Mouse (Mus musculus): ENCODE results near the gene Hist2h2aa1. TPM values are rescaled to one million over a fixed set of nuclear protein-coding genes. Genes with fewer than 3 reads are reported as not detected.
A peak's percentile ranks its signal among the peaks of the same experiment; 100 is the strongest.
"Not testable (repeated sequence)": the region's sequence is repeated elsewhere in the genome, so short reads cannot be mapped to it uniquely, and the experiment has no call there.

The Hist2h2aa1 gene
- total RNA-seq, 2 experiments from 2014 or later = 3.1 to 11.1 TPM

DNA sequence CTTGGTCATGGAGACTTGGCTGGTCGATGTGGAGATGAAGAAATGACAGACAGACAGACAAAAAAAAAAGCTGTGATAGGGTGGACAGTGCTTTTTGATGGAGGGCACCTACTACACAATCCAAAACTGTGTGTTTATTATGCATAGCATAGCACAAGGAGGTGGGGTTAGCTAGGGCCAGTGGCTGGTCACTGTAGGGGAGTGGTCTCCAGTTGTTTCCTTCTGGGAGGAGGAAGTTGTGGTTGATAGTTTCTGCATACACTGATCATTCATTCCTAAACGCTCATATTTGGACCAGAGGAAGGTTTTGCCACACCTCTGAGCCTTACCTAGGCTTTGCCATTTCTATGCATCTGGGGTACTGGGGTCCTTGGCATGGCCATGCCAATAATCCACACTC is 14.9 kb upstream of the Hist2h2aa1 start:
- DNase-seq = no peak

GRCm38 (mm10) chr3:96230910-96231757 is 14.2 kb upstream of the Hist2h2aa1 start:
- DNase-seq = no peak

- DNase-seq = no peak
These were observed 13.6 kb upstream of the Hist2h2aa1 start for GRCm38 (mm10) chr3:96231758-96232120.

- no peak for DNase-seq
These were observed 10.4 kb upstream of the Hist2h2aa1 start for GRCm38 (mm10) chr3:96234914-96235313.

GRCm38 (mm10) chr3:96235836-96236235 is 9.5 kb upstream of the Hist2h2aa1 start:
- no peak for DNase-seq

DNA sequence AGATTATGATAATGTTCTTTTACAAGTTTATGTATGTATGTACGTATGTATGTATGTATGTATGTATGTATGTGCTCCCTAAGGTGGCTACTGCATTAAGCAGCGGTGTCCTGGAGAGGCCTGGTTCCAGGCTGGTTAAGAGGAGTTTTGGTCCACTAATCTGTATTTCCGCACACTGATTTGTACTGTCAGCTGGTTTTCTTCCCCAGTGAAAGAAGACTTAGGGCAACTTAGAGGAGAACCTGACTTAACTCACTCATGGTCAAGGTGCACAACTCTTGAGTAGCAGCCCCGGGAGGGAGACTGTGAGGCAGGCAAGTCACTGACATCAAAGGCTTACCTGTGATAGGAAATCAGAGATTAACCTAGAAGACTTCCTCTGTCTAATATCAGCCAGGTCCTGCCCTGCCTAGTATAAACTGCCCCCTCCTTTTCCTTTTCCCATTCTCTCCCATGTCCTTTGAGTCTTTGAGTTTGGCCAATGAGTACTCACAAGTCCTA is 8.4 kb upstream of the Hist2h2aa1 start:
- no peak for DNase-seq

DNA sequence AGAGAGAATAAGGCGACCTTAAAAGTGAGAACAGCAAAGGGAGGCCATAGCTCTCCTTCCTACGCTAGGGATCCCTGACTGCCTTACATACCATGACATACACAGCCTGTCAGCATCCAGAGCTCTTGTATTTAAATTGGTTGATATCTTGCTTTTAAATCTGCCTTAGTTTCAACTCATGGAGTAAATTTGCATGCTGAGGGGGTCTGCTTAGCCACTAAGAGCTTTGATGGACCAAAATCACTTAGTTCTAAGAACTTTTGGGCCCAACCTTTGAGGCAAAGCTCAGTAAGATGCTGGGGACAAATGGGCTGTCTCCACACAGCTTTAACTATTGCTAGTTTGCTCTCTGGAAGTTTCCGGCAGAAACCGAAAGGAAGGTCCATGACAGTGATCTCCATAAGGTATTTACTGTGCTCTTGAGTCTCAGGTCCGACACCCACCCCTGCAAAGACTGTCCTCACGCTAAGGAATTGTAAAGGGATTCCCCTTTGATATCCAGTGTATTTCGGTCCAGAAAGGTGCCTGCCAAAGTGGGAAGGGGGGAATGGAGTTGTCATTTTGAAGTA is 7.9 kb upstream of the Hist2h2aa1 start:
- no peak for DNase-seq

GRCm38 (mm10) chr3:96237904-96238511 is 7.3 kb upstream of the Hist2h2aa1 start:
- no peak for DNase-seq

GRCm38 (mm10) chr3:96238954-96239793 is 6.1 kb upstream of the Hist2h2aa1 start, which contains the start of gene Hist2h3c2:
Gene Hist2h3c2, minus strand, starts transcription at chr3:96239127.
- peak in 1 of 2 experiments; percentile 20 for DNase-seq

- peak; percentile 97 for DNase-seq
These were observed 5.1 kb upstream of the Hist2h2aa1 start, which contains the start of gene Hist2h2aa2 for GRCm38 (mm10) chr3:96239949-96240798. Gene Hist2h2aa2, minus strand, starts transcription at chr3:96240276.

- DNase-seq = no peak
These were observed 4.5 kb upstream of the Hist2h2aa1 start for GRCm38 (mm10) chr3:96240799-96241197.

DNA sequence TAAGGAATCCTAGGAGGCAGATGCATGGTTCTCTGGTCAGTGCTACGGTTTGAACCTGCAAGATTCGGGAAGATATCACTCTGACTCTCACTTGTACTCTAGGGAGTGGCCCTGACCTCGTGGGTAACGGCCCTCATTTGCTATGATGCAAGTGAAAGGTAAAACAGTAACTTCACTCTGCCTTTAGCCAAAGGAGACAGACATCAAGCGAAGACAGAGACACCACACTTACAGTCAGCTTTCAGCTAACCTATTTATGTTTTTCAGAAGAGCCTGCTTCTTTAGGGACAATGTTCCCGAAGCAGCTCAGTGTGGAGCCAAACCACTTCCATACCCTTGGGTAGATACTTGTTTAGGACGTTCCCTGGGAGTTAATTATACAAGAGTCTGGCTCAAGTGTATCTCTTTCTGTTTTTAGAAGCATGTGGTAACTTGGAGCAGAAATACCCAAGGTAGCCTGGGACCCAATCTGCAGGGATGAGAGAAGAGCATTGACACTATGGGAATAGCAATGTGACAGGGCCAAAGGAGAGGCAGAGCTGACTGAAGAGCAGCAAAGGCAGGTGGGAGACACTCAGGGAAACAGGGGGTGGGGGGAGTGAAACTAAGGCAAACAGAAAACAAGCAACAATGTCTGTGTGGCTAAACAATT is 1.2 kb upstream of the Hist2h2aa1 start:
- no peak for DNase-seq

DNA sequence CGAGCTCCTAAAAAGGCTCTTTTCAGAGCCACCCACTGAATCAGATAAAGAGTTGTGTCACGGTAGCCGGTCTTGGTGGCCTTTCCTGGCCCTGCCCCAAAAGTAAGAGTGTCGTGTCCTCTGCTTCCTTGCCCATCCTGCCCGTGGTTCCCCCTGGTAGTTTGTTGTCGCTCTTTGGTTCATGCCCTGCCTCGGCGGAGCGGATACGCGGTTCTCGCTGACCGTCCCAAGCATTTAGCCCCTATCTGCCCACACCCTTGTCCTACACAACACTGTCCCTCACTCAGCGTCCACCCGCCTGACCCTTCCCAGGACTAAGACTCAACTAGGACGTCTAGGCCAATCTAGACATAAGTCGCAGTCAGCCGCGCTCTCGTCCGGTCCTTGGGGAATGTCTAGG is 721 bp downstream of the Hist2h2aa1 start:
- DNase-seq = not testable (repeated sequence)

DNA sequence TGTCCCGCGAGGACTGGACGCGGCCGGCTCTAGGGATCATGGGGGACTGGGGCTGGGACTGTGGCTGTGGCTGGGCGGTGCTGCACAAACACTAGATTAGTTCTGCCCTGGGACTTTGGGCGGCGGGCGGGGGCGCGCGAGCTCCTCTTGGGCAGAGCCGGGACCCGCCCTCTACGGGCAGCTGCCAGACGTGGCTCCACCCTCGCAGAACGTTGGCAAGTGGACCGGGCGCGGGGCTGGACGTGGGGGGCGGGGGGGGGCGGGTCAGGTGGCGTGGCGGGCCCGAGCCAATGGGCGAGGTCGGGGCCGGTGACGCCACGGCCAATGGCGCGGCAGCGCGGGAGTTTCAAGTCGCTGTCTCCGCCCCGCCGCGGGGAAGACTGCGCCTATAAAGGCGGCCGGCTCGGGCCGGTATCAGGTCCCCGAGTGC is 1.1 kb downstream of the Hist2h2aa1 start, which contains the start of gene Hist2h3c1:
Gene Hist2h3c1, plus strand, starts transcription at position 259 of the 430 bp plus-strand sequence.
- not testable (repeated sequence) for DNase-seq

GRCm38 (mm10) chr3:96247356-96248140 is 2.3 kb downstream of the Hist2h2aa1 start:
- DNase-seq = no peak

- no peak for DNase-seq
These were observed 3.1 kb downstream of the Hist2h2aa1 start for GRCm38 (mm10) chr3:96248141-96249033.

DNA sequence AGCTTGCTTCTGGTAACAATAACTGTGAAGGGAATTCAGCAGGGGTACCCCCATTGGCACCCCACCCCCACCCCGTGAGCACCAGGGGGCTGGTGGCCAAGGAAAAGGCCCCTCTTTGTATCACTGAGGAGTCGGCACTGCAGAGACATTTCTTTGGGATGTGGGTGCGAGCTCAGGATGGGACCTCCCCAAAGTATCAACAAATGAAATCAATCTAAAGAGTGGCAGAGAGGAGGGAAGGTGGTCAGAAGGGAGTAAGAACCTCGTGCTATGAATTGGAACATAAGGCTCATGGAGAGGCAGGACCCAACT is 3.7 kb downstream of the Hist2h2aa1 start:
- no peak for DNase-seq

DNA sequence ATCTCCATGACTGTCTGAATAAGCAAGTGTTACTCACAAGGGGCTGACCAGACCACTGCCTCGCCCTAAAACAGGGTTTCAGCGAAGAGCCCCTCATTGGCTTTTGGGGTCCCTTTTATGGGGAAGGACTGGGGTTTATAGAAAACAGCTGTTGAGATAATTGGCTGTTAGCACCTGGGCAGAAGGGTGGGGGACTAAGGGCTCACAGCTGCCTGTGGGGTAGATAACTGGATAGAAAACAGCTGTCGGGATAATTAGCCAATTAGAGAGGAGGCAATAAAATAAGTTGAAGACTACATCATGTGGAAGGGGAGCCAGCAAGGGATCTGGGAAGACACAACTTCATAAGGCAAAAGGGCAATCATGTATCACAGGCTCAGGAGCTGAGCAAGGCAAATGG is 5.6 kb downstream of the Hist2h2aa1 start:
- DNase-seq = no peak

DNA sequence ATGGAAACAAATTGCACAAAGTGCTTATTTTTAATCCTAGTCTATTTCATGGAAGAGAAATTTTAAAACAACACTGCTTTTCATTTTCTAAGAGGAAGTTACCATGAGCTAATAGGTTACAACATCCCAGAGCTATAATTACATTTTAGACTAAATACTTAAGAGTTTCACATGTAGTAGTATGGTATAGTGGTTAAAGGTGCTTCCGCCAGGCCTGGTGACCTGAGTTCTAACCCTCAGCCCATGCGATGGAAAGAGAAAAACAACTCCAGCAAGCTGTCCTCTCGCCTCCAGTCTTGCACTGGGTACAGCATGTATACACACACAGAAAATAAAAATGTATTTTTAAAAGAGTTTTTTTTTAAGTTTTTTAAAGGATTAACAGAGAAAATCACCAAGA is 6.5 kb downstream of the Hist2h2aa1 start:
- no peak for DNase-seq
